Mouse (Mus musculus): Measurements from ENCODE around the gene Golga4. TPM values are rescaled to one million over a fixed set of nuclear protein-coding genes. Genes with fewer than 3 reads are reported as not detected.

Golga4 gene
- polyA plus RNA-seq, 1 experiment: 23.1 TPM

DNA sequence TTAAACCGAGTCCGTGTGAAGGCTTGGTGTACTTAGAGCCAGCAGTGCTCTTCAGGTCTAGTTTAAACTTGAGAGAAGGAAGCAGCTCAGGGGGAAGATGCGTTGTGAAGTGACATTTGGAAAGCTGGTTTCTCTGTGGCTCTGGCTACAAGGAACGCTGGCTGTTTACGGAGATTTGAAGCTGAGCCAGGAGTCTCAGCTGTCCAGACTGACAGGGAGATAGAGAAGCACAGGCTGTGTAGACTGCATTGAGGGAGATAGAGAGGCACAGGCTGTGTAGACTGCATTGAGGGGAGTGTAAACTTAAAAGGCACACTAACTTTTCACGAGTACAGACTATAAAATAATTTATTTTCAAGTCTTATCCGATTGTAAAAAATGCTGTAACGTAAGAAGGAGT, 13.9 kb downstream of the Golga4 start:
- Histone ChIP-seq H3K36me3 (ENCODE audit: control insufficient read depth, insufficient read depth, low read length) (peaks cover 4% of the 10 kb centered on the region), H3K4me1 (ENCODE audit: control insufficient read depth, insufficient read depth, low read length) (peaks cover 13% of the 10 kb centered on the region; the same call in 1 of the 2 replicates), H3K27ac (ENCODE audit: insufficient read depth, low read depth, low read length) (no peak overlapping the region), H3K27me3 (replicated peaks; ENCODE audit: control insufficient read depth, insufficient read depth, low read length) (no peaks in the 10 kb centered on the region), H3K4me3 (ENCODE audit: insufficient read depth, low read depth, low read length) (no peak overlapping the region)
- TF ChIP-seq CTCF (conservative IDR thresholded peaks at IDR 0.05; ENCODE audit: insufficient read depth, insufficient read length, low read depth, low read length): no peak
- TF ChIP-seq POLR2A (IDR thresholded peaks at IDR 0.05; ENCODE audit: low read depth, low read length): no peak
- DNase-seq: no peak
- WGBS: 41% methylated on average over 8 of the region's 8 CpGs

DNA sequence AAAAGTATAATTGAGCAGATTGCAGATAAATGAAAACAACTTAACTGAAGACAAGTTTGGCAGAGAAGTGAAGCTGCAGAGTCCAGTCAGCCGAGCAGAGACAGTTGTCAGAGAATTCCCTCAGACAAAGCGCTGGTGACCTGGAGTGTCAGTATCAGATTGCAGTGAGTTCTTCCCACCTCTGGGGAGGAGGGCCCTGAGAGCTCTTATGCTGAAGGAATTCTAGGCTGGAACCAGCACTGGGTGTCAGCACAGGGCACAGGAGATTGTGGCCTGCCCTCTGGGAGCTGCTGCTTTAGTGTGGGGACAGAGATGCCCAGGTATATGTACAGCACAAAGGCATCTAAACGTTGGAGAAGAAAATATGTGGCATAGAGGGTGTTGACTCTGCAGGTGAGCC, 14.8 kb downstream of the Golga4 start:
- no peak overlapping the region for H3K27ac ChIP-seq (ENCODE audit: insufficient read depth, low read depth, low read length)
- no peak overlapping the region for H3K4me3 ChIP-seq (ENCODE audit: insufficient read depth, low read depth, low read length)
- WGBS: 35% methylated on average over 3 of the region's 3 CpGs
- no peaks in the 10 kb centered on the region for H3K27me3 ChIP-seq (replicated peaks; ENCODE audit: control insufficient read depth, insufficient read depth, low read length)
- DNase-seq: no peak
- peaks cover 13% of the 10 kb centered on the region; the same call in 1 of the 2 replicates for H3K4me1 ChIP-seq (ENCODE audit: control insufficient read depth, insufficient read depth, low read length)
- H3K36me3 ChIP-seq (ENCODE audit: control insufficient read depth, insufficient read depth, low read length): peaks cover 1% of the 10 kb centered on the region; the same call in 1 of the 2 replicates
- TF ChIP-seq POLR2A (IDR thresholded peaks at IDR 0.05; ENCODE audit: low read depth, low read length) (no peak), CTCF (conservative IDR thresholded peaks at IDR 0.05; ENCODE audit: insufficient read depth, insufficient read length, low read depth, low read length) (no peak)

DNA sequence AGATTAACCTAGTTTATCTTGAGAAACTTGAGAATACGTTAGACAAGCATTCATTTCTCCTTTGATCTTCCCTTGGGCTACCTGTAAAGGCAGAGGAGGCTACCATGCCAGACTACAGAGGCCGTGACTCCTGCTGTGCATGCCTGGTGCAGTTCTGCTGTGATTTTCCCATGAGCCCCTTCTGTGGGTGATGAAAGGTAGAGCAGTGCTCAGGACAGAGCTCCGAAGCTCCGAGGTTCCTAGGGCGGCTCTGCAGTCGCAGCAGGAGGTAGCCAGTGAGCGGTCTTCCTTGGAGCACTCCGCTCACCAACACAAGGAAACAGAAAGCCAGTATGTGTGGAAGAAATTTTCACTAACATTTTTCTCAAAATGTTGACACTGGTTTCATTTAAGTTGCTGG, 15.6 kb downstream of the Golga4 start:
- 78% methylated on average over 8 of the region's 8 CpGs for WGBS
- no peak for TF ChIP-seq CTCF (conservative IDR thresholded peaks at IDR 0.05; ENCODE audit: insufficient read depth, insufficient read length, low read depth, low read length)
- Histone ChIP-seq H3K27me3 (replicated peaks; ENCODE audit: control insufficient read depth, insufficient read depth, low read length) (no peaks in the 10 kb centered on the region), H3K4me3 (ENCODE audit: insufficient read depth, low read depth, low read length) (no peak overlapping the region), H3K27ac (ENCODE audit: insufficient read depth, low read depth, low read length) (no peak overlapping the region), H3K36me3 (ENCODE audit: control insufficient read depth, insufficient read depth, low read length) (peaks cover 1% of the 10 kb centered on the region; the same call in 1 of the 2 replicates), H3K4me1 (ENCODE audit: control insufficient read depth, insufficient read depth, low read length) (peaks cover 13% of the 10 kb centered on the region; the same call in 1 of the 2 replicates)
- DNase-seq: no peak

DNA sequence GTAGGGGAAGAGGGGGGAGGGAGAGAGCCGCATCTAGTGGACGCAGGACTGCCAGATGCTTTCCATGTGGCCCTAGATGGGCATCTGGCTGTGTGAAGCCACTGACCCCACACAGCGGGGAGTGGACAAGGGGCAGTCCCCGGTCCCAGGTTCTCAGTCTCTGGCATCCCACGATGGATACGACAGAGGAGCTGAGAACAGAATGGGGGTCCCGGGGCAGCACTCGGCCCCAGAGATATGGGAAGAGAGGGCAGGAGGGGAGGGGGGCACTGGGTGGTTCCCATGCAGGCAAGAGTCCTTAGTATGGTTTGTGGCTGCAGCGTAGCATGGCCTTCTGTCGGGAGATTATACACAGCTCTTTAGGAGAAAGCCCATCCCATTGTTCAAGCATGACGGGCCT, 17.7 kb downstream of the Golga4 start:
- Histone ChIP-seq H3K27me3 (replicated peaks; ENCODE audit: control insufficient read depth, insufficient read depth, low read length) (no peaks in the 10 kb centered on the region), H3K4me3 (ENCODE audit: insufficient read depth, low read depth, low read length) (no peak overlapping the region), H3K27ac (ENCODE audit: insufficient read depth, low read depth, low read length) (no peak overlapping the region), H3K36me3 (ENCODE audit: control insufficient read depth, insufficient read depth, low read length) (peaks cover 6% of the 10 kb centered on the region; the same call in 1 of the 2 replicates), H3K4me1 (ENCODE audit: control insufficient read depth, insufficient read depth, low read length) (peaks cover 6% of the 10 kb centered on the region; the same call in 1 of the 2 replicates)
- WGBS: 95% methylated on average over 11 of the region's 11 CpGs
- TF ChIP-seq POLR2A (IDR thresholded peaks at IDR 0.05; ENCODE audit: low read depth, low read length) (no peak), CTCF (conservative IDR thresholded peaks at IDR 0.05; ENCODE audit: insufficient read depth, insufficient read length, low read depth, low read length) (no peak)
- no peak for DNase-seq

DNA sequence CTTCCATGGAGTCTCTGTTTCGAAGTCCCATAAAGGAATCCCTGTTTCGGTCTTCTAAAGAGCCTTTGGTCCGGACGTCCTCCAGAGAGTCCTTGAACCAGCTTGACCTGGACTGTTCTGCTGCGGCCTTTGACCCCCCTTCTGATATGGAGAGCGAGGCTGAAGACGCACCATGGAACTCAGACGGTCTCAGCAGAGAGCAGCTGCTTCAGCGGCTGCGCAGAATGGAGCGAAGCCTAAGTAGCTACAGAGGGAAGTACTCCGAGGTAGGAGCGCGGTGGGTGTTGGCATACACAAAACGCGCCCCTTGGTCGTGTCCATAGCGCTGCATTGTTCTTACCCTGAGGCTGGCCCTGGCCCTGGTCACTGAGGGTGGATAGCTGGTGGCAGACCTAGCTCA, 21.0 kb downstream of the Golga4 start:
- Histone ChIP-seq H3K4me3 (ENCODE audit: insufficient read depth, low read depth, low read length) (no peak overlapping the region), H3K27me3 (replicated peaks; ENCODE audit: control insufficient read depth, insufficient read depth, low read length) (no peaks in the 10 kb centered on the region), H3K4me1 (ENCODE audit: control insufficient read depth, insufficient read depth, low read length) (no peaks in the 10 kb centered on the region), H3K36me3 (ENCODE audit: control insufficient read depth, insufficient read depth, low read length) (peaks cover 11% of the 10 kb centered on the region), H3K27ac (ENCODE audit: insufficient read depth, low read depth, low read length) (no peak overlapping the region)
- TF ChIP-seq CTCF (conservative IDR thresholded peaks at IDR 0.05; ENCODE audit: insufficient read depth, insufficient read length, low read depth, low read length) (no peak), POLR2A (IDR thresholded peaks at IDR 0.05; ENCODE audit: low read depth, low read length) (no peak)
- WGBS: 91% methylated on average over 18 of the region's 18 CpGs
- no peak for DNase-seq

DNA sequence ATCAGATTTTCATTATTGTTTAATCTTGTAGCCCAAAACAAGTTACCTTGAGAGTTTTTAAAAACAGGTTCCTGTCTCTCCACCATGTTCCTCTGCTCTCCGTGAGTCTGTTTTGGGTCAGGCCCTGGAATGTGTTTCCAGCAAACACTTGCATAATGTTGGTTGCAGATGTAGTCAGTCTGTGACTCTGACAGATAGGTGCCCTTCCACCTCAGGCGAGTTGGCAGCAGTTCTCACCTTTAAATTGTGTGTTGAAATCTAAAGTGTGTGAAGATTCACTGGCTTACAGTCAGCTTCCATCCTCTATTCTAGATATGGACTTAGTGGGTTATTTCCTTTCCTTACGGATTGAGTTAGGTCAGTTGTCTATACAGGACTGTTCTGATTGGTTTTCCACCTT, 23.7 kb downstream of the Golga4 start:
- 69% methylated on average over 3 of the region's 3 CpGs for WGBS
- TF ChIP-seq CTCF (conservative IDR thresholded peaks at IDR 0.05; ENCODE audit: insufficient read depth, insufficient read length, low read depth, low read length) (no peak), POLR2A (IDR thresholded peaks at IDR 0.05; ENCODE audit: low read depth, low read length) (no peak)
- no peak for DNase-seq
- Histone ChIP-seq H3K27ac (ENCODE audit: insufficient read depth, low read depth, low read length) (no peak overlapping the region), H3K27me3 (replicated peaks; ENCODE audit: control insufficient read depth, insufficient read depth, low read length) (no peaks in the 10 kb centered on the region), H3K36me3 (ENCODE audit: control insufficient read depth, insufficient read depth, low read length) (peaks cover 12% of the 10 kb centered on the region), H3K4me3 (ENCODE audit: insufficient read depth, low read depth, low read length) (no peak overlapping the region), H3K4me1 (ENCODE audit: control insufficient read depth, insufficient read depth, low read length) (no peaks in the 10 kb centered on the region)

DNA sequence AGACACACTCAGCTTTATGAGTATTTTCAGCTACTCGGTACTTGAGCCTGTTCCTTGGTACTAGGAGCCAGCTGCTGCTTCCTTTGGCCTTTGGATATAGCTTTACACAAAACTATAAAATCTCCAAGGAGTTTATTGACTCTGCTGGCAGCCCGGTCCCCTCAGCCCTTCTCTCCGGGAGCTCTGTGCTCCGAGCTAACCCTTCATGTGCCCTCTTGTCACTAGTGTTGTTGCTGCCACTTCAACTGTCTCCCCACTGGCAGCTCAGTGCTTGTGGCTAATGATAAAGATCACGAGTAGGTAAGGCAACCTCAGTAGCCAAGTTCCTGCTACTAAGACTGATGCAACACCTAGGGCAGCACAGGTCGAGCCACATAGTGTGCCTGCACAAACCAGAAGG, 24.6 kb downstream of the Golga4 start:
- WGBS: 63% methylated on average over 6 of the region's 6 CpGs
- TF ChIP-seq CTCF (conservative IDR thresholded peaks at IDR 0.05; ENCODE audit: insufficient read depth, insufficient read length, low read depth, low read length): no peak
- TF ChIP-seq POLR2A (IDR thresholded peaks at IDR 0.05; ENCODE audit: low read depth, low read length): no peak
- DNase-seq: no peak
- no peak overlapping the region for H3K4me3 ChIP-seq (ENCODE audit: insufficient read depth, low read depth, low read length)
- H3K4me1 ChIP-seq (ENCODE audit: control insufficient read depth, insufficient read depth, low read length): no peaks in the 10 kb centered on the region
- no peaks in the 10 kb centered on the region for H3K27me3 ChIP-seq (replicated peaks; ENCODE audit: control insufficient read depth, insufficient read depth, low read length)
- no peak overlapping the region for H3K27ac ChIP-seq (ENCODE audit: insufficient read depth, low read depth, low read length)
- peaks cover 11% of the 10 kb centered on the region for H3K36me3 ChIP-seq (ENCODE audit: control insufficient read depth, insufficient read depth, low read length)

Measured in kidney, adult 2 months (tissue).